Mouse (Mus musculus): Measurements from ENCODE around the gene Lrrc71. TPM values are rescaled to one million over a fixed set of nuclear protein-coding genes. Genes with fewer than 3 reads are reported as not detected.

The Lrrc71 gene
- polyA plus RNA-seq, 2 experiments from 2014 or later = 1.3 to 1.8 TPM

Other genes starting within 250 kb of the Lrrc71 start
- 10 to 100 TPM; 24.6 to 37.8 TPM for gene Etv3, start 223.2 kb downstream of the Lrrc71 start, polyA plus RNA-seq (2017; shearing (Covaris generic))
- gene Arhgef11, start 131.1 kb downstream of the Lrrc71 start, polyA plus RNA-seq (2017; shearing (Covaris generic)) = 1 to 10 TPM; 3.4 to 4.0 TPM
- not detected for gene Ntrk1, start 46.5 kb upstream of the Lrrc71 start, polyA plus RNA-seq (2017; shearing (Covaris generic))
- 1 to 10 TPM in 1 of 2 experiments, under 1 TPM in 1; 0.17 to 1.6 TPM for gene Insrr, start 48.3 kb upstream of the Lrrc71 start, polyA plus RNA-seq (2017; shearing (Covaris generic))
- gene Pear1, start 75.7 kb upstream of the Lrrc71 start, polyA plus RNA-seq (2017; shearing (Covaris generic)) = 10 to 100 TPM; 57.3 to 93.7 TPM
- 100 to 1,000 TPM; 213 to 324 TPM for gene Sh2d2a, start 98.1 kb upstream of the Lrrc71 start, polyA plus RNA-seq (2017; shearing (Covaris generic))
- 1 to 10 TPM; 3.8 to 6.0 TPM for gene Prcc, start 137.0 kb upstream of the Lrrc71 start, polyA plus RNA-seq (2017; shearing (Covaris generic))
- 10 to 100 TPM; 36.0 to 43.7 TPM for gene Hdgf, start 157.7 kb upstream of the Lrrc71 start, polyA plus RNA-seq (2017; shearing (Covaris generic))
- gene Mrpl24, start 170.9 kb upstream of the Lrrc71 start, polyA plus RNA-seq (2017; shearing (Covaris generic)) = 100 to 1,000 TPM; 169 TPM
- 10 to 100 TPM in 1 of 2 experiments, 1 to 10 TPM in 1; 8.5 to 15.1 TPM for gene Isg20l2, start 181.7 kb upstream of the Lrrc71 start, polyA plus RNA-seq (2017; shearing (Covaris generic))
- gene Rrnad1, start 182.1 kb upstream of the Lrrc71 start, polyA plus RNA-seq (2017; shearing (Covaris generic)) = 10 to 100 TPM; 24.4 to 28.2 TPM
- gene Crabp2, start 200.0 kb upstream of the Lrrc71 start, polyA plus RNA-seq (2017; shearing (Covaris generic)) = not detected
- gene Nes, start 222.5 kb upstream of the Lrrc71 start, polyA plus RNA-seq (2017; shearing (Covaris generic)) = not detected

Measured in CD4-positive, CD25-positive, alpha-beta regulatory T cell, adult 4 months (primary cell).